Mouse (Mus musculus) G1E (cell line): ENCODE results near the gene Pak6.

Experiments used
- CTCF ChIP-seq: IDR thresholded peaks from 2 replicates; pipeline ENCODE4 v1.5.1; 2012; ENCODE audit warnings: low read depth, low read length, inconsistent platforms, mixed read lengths
- GATA2 ChIP-seq: IDR thresholded peaks from 2 replicates; pipeline ENCODE4 v1.6.1; 2012; ENCODE audit warnings: low read depth, low read length, inconsistent platforms, borderline replicate concordance
- POLR2AphosphoS5 ChIP-seq: IDR thresholded peaks from 2 replicates; pipeline ENCODE4 v1.6.1; 2012; ENCODE audit warnings: low read depth, low read length, inconsistent platforms; ENCODE audit not compliant: insufficient replicate concordance
- TAL1 ChIP-seq: conservative IDR thresholded peaks from 2 replicates; pipeline ENCODE4 v1.6.1; 2012; ENCODE audit warnings: low read depth, low read length, inconsistent platforms, mixed read lengths

GRCm38 (mm10) chr2:118744621-118745020 is 81.5 kb downstream of the Pak6 start:
- no peak for TF ChIP-seq CTCF
- TF ChIP-seq GATA2: no peak
- TF ChIP-seq TAL1: no peak
- no peak for TF ChIP-seq POLR2AphosphoS5
